Mouse (Mus musculus) kidney, adult 9 months (tissue): ENCODE measurements at regions not wholly inside any gene's neighbourhood (a gene's known extent, or its start where the extent isn't known, plus 50 kb on each side); places are given as distances from the start of the nearest gene placed in this dataset.
A peak's percentile ranks its signal among the peaks of the same experiment; 100 is the strongest.

ENCODE experiments used
- DNase-seq: peaks from one replicate; pipeline ENCODE4 v3.0.0; 2022

DNA sequence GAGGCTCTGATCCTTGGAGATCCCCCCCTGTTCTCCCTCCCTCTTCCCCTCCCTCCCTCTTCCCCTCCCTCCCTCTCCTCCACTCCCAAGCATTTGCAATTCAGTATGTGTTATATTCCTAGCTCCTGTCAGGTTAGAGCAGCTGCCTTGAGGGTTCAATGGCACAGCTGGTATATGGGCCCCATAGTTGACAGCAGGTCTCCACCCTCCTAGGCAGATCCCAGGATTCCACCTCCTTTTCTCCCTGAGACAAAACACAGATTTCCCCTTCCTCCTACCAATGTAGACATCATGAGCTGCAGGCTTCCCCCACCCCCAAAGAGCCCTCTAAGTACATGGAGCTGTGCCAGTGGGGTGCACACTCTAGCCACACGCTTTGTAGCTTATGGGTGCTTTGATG lies 137.8 kb downstream of the Unc5cl start:
- no peak for DNase-seq

- DNase-seq = no peak
Measured at GRCm38 (mm10) chr17:48595418-48595963, 140.8 kb downstream of the Unc5cl start.

DNA sequence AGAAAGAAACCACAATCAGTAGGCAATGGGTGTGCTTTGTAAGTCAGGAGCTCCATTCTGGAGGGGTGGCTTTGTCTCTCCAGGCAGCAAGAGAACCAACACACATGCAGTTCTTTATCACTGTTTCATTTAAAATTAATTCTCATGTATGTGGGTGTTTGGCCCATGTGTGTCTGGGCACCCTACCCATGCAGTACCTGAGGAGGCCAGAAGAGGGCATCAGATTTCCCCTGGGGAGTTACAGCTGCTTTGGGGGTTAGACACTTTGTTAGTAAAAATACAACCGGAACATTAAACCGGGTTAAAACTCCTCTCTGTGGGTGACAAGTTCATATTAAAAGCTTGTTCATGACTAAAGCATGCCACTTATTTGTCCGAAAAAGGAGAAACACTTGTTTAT lies 141.7 kb downstream of the Unc5cl start:
- peak; percentile 37 for DNase-seq

DNA sequence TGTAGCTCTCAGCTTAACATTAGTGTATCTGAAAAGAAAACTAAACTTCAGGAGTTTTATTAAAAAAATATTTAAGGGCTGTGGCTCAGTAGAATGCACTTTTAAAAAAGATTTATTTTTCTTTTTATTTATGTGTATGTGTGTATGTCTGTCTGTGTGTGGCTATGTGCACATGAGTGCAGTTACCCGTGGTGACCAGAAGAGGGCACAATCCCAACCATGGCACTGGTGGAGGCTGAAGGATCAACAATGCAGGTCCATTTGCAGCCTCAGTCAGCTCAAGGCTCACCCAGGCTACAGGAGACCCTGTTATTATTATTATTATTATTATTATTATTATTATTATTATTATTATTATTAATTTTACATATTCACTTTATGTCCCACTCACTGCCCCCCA lies 142.6 kb downstream of the Unc5cl start:
- DNase-seq = no peak

DNA sequence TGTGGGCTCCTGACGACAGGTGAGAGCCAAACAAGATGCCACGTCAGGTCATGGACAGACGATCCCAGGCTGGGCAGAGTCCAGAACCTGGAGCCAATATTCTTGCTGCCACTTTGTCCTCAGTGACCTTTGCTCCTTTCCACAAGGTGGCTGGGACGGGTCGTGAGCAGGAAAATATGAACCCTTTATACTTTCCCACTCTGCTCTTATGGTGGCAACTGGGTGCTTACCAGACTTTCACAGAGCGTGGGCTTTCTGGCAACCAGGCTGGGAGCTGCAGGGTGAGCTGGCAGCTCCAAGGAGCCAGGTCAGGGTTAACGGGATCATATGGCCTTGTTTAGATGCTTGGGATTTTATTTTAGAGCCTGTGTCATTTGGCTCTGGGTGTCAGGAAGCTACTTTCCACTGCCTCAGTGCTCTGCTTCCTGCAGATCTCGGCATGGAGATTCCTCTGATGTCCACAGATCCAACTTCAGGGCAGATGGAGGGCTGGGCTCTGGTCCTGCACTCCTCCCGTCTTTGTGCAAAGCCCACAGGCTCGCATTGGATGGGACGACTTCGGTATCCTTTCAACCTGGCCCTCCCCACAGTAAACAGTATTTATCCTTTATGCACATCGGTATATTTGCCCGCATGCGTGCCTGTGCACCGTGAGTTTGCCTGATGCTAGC lies 143.9 kb downstream of the Unc5cl start:
- DNase-seq = peak; percentile 71

GRCm38 (mm10) chr17:48600176-48600575 lies 145.5 kb downstream of the Unc5cl start:
- peak; percentile 27 for DNase-seq

DNA sequence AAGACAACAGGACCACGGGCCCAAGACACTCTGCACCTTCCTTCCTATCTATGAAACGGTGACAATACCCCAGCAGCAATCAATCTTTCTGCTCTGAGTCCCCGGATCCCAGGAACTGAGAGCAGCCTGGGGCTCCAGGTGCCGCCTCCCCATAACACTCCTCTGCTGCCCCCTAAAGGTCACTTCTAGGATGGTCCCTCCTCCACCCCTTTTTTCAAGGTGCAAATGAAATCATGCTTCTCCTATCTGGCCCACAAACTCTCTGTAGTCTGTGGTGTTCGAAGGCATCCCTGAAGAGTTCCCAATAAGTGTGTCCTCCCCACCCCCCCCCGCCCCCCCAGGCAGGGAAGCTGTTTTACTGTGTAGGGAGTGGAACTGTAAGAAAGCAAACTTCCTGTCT lies 147.9 kb downstream of the Unc5cl start:
- DNase-seq = peak; percentile 75

DNA sequence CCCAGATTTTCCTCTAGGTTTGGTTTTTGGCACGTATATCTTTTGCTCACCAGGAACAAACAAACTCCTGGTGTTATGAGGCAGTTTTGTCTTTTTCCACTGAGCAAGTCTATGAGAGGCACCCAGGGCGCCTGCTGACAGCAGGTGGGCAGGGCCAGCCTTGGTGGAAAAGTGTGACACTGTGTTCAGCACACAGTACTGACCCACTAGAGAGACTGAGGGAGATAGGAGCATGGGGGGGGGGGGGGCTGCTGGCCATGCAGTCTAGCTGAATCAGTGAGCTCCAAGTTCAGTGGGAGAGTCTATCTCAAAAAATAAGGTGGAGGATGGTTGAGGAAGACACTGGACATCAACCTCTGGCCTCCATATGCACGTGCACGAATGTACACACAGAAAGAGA lies 152.1 kb downstream of the Unc5cl start:
- DNase-seq = no peak

DNA sequence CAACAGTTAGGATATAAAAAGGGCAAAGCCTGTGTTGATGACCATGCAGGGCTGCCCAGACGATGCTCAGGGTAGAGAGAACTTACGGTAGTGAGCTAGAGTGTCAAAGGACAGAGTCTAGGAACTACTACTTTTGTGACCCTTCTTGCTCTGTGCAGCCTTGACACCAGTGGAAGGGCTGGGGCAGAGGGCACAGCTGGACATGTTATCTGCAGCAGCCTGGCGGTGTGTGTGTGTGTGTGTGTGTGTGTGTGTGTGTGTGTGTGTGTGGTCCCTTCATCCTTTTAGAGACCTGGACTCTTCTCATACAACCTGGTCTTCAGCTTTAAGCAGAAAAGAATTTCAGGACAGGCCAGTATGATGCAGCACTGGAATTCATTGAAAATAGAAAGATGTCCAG lies 153.6 kb downstream of the Unc5cl start:
- DNase-seq = no peak

- DNase-seq = no peak
Measured at GRCm38 (mm10) chr17:48610107-48610506, 155.4 kb downstream of the Unc5cl start.

DNA sequence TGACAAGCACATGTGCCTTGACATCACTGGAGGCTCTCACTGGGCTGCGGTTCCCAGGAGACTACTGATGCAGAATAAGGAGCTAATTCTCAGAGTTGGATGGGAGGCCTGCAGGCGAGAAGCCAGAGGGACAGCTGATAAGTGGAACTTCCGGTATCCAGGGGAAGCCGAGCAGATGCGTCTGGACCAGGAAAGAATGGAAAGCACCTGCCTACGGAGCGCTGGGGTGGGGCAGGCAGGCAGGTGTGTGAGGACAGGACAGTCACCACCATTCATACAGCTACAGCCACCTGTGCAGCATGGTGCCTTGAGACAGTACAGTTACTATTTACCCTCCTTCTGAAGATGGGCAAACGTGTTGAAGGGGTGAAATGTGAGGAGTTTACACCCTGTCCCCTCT lies 156.1 kb downstream of the Unc5cl start:
- no peak for DNase-seq

- no peak for DNase-seq
Measured at GRCm38 (mm10) chr17:48613491-48613890, 158.8 kb downstream of the Unc5cl start.

- DNase-seq = no peak
Measured at GRCm38 (mm10) chr17:48615248-48615647, 160.5 kb downstream of the Unc5cl start.

DNA sequence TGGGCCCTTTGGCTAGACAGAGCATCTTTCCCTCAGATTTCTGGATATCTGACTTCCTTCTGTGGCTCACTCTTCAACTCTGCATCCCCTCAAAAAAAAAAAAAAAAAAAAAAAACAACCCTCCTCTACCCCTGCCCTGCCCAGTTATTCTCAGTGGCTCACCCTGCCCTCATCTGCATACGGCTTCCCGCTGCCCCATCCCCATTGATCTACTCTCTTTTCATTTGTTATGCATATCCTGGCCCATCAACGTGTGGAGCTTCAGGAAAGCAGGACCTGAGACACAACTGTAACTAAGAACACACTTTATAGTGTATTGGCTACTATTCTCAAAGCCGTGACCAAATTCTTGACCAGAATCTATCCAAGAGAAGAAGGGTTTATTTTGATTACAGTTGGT lies 161.5 kb downstream of the Unc5cl start:
- no peak for DNase-seq

DNA sequence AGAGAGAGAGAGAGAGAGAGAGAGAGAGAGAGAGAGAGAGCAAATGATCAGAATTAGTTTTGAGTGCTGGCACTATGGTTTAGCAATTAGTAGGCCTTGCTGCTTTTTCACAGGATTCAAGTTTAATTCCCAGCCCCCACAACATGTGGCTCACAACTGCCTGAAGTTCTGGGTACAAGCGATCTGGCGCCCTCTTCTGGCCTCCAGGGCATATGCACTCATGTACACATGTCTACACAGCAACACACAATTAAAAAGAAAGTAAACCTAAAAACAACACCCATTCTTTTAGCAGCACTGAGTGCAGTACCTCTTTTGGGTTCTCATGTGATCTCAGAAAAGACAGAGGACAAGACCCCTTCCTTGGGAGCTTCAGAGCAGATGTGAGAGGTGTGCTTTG lies 166.2 kb downstream of the Unc5cl start:
- DNase-seq = no peak

- no peak for DNase-seq
Measured at GRCm38 (mm10) chr17:48621676-48622075, 167.0 kb downstream of the Unc5cl start.

DNA sequence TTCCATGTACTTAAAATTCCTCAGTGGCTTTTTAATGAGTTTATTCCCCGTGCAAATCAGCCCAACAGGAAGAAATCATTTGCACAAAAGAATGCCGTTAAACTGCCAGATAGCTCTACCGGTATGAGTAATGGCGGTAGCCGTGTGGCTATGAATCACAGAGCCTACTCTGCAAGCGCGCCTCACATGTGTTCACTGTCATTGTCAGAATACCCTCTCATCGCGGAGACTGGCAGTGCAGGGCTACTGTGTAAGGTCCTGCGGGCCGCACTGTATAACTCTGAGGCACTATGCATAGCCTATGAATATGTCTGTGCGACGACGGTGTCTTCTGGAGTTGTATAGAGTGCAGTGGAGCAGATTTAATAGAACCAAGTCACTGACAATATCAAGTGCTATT lies 170.2 kb downstream of the Unc5cl start:
- DNase-seq = no peak

DNA sequence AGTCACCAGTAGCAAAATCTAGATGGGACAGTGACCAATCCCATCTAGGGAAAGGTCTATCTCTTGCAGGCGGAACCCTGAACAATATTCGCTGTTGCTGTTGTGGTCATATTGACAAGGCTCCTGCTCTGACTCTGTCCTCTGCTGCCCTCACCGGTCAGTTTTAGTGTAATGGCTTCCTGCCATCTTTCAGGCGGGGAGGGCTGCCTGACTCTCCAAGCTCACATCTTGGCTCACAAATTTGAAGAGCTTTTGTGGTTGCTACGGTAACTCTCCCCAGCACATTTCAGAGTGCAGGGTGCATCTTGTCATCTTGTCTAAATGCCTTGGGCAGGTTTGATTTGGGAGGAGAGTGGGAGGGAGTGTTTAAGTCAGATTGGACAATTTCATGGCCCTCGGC lies 171.3 kb downstream of the Unc5cl start:
- no peak for DNase-seq

DNA sequence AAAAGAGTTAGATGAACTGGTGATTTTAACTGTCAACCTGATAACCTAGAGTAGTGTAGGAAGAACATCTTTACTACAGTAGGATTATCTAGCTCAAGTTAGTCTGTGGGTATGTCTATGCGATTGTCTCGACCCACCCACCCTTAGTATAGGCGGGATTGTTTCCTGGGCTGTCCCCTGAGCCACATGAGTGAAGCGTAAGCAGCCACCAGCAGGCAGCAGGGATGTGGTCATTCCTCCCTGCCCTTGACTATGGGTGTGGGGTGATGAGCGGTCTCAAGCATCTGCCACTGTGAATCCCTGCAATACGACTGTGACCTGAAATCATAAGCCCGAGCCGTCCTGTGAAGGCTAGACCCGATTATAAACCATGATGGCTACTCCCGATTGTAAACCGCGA lies 184.9 kb downstream of the Unc5cl start:
- no peak for DNase-seq

DNA sequence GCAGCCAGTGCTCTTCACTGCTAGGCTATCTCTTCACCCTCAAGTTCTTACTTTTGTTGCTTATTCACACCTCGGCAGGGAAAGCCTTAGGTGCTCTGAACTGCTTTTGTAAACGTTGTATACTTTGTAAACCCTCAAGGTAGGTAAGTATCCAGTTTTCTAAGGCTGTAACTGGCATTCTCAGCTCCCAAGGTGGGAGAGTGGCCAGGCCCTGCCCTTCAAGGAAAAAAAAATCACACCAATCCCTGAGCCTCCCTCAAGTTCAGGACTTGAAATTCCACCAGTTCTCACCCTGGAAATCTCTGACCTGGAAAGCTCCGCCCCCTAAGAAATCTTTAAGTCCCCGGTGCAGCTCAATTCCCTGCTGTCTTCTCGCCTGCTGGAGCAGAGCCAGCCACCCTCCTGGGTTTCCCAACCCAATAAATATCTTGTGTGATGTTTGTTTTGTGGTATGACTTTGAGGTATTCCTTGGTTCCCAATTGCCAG lies 188.9 kb downstream of the Unc5cl start:
- DNase-seq = no peak

- DNase-seq = no peak
Measured at GRCm38 (mm10) chr17:48645056-48645455, 190.4 kb downstream of the Unc5cl start.

DNA sequence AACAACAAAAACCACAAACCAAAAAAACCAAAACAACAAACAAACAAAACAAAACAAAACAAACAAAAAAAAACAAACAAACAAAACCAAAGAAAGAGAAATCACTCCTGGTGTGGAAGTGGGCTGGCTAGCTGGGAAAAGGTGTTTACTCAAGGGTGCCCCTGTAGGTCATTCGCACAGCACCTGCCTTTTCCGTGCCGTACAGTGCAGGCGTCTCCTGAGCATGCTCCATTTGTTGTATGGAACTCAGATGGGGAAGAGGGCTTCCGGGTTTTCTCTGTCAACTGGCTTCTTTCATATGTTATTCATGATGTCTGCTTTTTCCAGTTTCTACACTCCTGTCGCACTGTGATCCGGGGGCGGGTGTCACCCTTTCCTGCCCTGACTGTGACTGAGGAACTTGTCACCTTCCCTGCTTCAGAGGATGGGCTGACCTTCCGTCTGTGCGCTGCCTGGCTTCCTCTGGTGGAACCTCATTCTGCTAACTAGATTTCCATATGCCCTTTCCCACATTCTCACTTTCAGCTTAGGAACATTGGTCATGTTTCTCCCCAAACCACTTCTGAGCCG lies 192.0 kb downstream of the Unc5cl start:
- DNase-seq = no peak

- DNase-seq = no peak
Measured at GRCm38 (mm10) chr17:48647431-48647830, 192.7 kb downstream of the Unc5cl start.

- no peak for DNase-seq
Measured at GRCm38 (mm10) chr17:48650556-48650955, 195.9 kb downstream of the Unc5cl start.

DNA sequence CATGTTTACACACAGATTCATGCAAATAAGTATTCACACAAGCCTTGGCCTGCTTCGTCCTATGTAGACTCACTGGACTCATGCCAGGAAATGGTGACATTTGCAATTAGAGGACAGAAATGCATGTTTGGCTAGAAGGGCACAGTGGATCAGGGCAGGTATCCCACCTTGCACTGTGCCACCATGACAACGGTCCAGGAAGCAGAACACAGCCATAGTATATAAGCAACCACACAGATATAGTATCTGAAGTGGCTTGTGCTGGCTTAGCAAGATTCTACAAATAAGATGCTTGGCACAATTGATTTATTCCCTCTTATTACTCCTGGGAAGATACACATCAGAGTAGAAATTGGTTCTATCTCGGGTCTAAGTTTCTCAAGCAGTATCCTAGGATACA lies 218.0 kb downstream of the Unc5cl start:
- no peak for DNase-seq
